Mouse (Mus musculus): ENCODE results near the gene Gstm7. TPM values are rescaled to one million over a fixed set of nuclear protein-coding genes. Genes with fewer than 3 reads are reported as not detected.
"Not testable (repeated sequence)": the region's sequence is repeated elsewhere in the genome, so short reads cannot be mapped to it uniquely, and the experiment has no call there.

The Gstm7 gene
- total RNA-seq (2021), result 52.8 and 70.5 TPM in 2 replicates
- long read RNA-seq, experiment 1, transcript Gstm7-201 (8 exons, 1,377 nt), result major isoform, 77 of 87 reads
- long read RNA-seq, experiment 1, partial matches to known transcripts, result 0 of 87 reads
- long read RNA-seq, experiment 1, other reads (novel, unspliced or antisense), result 10 of 87 reads
- long read RNA-seq, experiment 2, transcript Gstm7-201 (8 exons, 1,377 nt), result major isoform, 52 of 61 reads
- long read RNA-seq, experiment 2, partial matches to known transcripts, result 1 of 61 reads
- long read RNA-seq, experiment 2, other reads (novel, unspliced or antisense), result 8 of 61 reads

DNA sequence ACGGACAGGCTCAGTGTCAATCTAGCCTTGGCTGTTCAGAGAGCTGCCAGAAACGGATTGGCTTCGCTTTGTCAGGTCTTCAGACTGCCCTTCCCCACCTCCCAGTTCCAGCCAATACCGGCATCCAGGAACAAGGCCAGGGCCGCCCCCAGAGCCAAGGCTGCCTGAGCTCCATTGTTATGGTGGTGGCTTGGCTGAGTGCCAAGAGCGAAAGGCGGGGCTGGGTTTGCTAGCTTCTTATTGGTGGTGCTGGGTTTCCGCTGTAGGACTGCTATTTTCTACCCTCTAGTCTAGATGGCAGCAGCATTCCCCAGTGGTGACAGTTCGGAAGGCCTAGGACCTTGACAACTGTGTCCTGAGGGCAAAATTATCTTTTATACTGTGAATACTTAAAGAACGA lies at the start of gene Gstm7:
Gstm7 (minus strand) TSS at position 148 of the 400 bp plus-strand sequence.
- DNase-seq, result peak; percentile 99

DNA sequence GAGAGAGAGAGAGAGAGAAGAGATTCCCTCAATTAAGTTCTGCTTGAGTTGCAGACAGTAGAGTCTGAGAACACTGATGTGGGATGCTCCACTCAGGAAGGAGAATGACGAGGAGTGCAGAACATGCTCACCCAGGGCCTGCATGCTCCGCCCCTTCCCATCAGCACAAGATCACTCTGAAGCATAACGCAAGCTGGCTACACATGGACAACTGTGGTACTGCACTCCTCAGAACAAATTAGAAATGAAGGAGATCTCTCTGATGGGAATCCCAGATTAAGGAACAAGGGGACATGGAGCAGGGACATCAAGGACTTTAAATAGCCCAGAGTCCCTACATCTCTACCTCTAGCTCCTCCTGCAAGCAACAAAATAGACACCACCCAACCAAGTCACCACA lies 49.6 kb upstream of the Gstm7 start:
- DNase-seq, result no peak

DNA sequence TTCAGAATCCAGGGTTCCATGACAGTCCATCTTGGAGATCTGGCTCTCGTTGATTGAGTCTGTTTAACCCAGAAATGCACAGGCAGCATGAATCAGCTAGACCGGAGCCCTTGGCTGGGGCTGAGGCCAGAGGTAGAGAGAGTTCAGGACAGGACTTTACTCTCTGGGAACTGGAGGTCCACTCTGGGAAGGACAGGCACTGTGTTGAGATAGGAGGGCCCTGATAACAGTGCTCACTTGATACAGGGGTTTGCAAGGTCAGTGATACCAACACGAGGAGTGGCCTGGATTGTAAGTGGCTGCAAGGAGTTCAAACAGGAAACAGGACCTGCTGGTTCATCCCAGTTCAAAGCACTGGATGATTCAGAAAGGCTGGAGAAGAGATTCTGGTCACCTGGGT lies 46.1 kb upstream of the Gstm7 start:
- no peak for DNase-seq

DNA sequence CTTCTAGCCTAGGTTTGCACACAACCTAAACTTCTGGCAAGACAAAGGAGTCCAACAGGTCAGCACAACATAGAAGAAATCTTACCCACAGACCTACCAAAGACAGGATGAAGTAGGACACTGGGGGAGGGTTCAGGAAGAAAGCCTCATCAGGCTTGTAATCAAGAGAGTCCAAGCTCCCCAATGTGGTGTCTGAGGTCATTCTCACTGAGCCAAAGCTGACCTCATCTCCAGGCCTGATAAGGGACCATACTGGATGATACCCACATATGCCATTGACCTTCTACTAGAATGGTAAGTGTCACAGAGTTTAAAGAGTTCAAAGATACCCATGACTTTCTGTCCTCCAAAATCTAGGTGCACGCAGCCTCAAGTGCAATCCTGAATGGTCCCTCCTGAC lies 42.6 kb upstream of the Gstm7 start:
- no peak for DNase-seq

DNA sequence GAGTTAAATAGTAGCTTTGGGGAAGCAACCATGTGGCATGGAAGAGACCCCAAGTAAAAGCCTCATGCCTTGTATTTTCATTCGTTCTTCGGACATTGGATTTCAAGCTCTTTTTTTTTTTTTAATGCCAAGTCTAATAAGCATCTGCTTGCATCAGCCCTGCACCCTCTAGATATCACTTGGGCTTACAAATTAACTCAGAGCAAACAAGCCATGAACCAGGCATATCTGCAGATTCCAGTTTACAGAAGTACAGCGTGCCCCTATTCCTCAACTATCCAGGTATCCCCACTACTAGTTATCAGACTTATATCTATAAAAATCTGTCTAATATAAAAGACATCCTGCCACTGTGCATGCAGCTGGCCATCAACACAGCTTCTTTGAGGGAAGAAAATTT lies 40.5 kb upstream of the Gstm7 start:
- no peak for DNase-seq

DNA sequence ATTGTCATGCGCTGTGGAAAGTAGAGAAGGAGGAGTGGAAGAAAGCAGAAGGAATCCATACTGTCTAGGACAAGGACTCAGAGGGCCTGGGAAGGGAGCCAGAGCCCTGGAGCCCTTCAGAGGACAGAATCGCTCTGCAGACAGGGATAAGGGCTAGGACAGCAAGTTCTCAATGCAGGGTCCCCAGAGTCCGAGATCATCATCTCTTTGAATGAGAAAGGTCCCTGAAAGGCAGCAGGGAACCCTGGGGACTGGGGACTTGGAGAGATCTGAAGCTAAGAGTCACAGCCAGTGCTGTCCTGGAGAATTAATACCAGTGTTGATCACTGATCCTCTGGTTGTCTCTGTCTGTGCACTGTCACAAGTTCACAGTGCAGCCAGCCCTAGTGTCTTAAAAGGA lies 39.5 kb upstream of the Gstm7 start:
- DNase-seq, result not testable (repeated sequence)

DNA sequence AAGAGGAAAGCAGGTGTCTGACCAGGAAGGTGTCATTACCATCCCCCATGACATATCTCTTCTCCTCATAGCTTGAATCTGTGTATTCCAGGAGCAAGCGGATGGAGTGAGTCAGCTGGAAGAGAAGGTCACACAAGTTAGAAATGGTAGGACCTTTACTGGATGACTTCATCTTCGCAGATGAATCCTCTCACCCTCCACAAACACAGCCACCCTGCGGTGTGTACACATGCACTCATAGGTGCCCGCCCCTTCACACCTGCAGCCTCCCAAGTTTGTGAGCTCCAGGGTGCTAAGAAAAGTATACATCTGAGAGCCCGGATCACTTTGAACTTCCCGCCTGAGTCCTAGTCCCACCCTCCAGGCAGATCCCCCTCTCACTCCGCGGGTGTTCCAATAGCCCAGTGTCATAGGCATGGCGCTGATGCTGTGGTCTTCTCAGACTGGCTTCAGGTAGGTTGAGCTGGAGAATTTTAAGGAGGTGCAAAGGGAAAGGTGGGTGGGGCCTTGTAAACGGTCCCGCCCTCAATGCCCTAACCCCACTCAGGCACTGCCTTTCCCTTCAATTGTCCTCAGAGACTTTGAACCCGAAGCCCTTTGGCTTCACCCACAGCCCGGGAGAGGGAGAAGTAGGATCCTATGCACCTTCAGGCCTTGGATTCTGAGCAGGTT lies 37.2 kb upstream of the Gstm7 start, which contains the start of gene Gstm3:
Gstm3 (minus strand) TSS at position 560 of the 672 bp plus-strand sequence.
- DNase-seq, result peak; percentile 32

DNA sequence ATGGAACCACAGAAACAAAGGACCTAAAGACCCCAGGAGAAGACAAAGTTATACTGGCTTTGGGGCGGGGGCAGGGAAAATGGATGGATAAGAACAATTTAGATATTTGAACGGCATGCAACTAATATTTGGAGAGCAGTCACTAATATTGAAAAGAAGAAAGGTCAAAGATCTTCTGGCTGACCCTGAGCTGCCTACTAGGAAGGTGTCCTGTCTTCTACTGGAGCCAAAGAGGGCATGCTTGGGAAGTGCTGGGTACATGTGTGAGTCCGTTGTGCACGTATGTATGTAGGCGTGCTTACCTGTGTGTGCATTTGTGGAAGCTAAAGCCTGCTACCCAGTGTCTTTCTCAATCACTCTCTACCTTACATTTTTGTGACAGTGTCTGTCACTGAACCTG lies 35.0 kb upstream of the Gstm7 start:
- DNase-seq, result no peak

DNA sequence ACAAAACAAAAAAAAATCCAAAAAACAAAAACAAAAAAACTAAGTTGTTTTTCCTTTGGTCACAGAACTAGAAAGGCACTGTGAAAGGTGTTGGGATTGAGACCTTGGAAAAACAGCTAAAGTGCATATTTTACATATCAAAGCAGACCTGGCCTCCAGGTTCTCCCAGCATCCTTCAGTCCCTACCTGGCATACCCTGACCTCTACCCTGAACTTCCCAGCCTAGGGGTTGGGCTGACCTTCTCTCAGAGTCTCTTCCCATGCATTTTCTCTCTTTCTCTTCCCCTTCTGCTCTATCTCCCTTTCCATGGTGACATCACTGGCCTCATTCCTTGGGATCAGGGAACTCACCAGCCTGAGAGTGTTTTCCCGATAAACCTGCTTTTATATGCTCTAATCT lies 34.0 kb upstream of the Gstm7 start:
- DNase-seq, result no peak

DNA sequence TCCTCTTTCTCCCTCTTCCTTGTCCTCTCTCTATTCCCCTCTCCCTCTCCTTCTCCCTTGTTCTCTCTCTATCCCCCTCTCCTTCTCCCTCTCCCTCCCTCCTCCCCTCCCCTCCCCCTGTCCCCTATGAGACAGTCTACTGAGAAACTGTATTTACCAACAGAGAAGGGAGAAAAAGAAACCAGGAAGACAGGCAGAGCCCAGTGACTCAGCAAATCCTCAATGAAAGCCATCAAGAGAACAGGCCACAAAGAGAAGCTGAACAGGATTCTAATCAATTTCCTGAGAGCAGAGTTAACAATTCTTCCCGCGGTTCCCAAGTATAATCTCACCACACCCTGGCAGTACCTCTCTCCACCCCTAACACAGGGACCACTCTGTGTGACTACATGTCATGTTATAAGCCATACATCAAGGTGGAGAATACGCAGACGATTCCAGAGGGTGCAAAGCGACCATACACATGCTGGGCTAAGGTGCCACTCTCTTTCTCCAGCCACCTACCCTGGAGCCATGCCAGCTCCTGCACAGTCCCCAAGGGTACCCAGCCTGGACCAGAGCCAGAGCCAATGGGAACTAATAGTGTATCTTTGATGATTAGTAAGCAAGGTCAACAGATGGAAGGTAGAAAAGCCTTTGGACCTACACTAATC lies 33.2 kb upstream of the Gstm7 start:
- DNase-seq, result peak; percentile 15

DNA sequence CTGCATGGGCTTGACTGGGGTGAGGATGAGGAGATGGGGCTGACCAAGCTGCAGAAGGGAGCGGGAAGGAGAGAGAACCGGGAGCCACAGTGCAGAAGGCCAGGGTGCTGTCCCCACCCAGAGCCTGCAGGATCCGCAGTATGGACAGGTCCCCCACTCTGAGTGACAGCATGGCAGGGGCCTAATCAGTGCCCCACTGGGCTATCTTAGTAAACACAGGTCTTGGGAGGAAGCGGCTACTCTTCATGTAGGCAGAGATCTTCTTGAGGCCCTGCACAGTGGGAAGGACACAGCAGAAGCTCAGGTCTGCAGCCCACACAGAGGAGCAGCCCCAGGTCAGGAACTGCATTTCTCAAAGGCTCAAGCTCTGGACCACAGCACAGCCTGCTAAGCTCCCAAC lies 32.4 kb upstream of the Gstm7 start:
- DNase-seq, result no peak

DNA sequence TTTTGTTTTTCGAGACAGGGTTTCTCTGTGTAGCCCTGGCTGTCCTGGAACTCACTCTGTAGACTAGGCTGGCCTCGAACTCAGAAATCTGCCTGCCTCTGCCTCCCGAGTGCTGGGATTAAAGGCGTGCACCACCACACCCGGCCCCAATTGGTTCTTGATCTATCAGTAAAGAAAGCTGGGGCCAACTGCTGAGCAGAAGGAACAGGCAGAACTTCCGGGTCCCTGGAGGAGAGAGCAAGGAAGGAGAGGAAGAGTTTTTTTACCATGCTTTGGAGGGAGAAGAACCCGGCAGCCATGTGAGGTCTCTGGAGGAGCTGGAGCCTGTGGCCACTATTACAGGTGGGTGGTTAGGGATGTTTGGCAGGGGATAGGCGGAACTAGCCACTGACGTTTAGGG lies 23.6 kb upstream of the Gstm7 start:
- DNase-seq, result not testable (repeated sequence)

DNA sequence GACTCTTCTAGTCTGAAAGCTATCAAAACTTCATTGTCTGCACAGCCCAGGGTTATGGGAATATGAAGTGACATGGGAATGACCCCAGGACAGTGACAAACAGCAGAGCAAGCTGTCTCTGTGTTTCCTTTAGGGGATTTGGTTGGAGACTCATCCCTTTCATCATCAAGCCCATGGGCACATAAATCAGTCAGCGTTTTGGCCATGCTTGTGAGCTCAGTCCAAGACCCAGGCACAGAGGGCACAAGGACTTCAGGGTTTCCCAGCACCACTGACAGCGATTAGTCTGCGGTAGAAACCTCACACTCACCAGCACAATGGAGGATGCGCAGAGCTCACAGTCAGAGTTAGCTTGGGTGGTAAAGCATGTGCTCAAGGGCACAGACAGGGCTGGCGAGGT lies 22.3 kb upstream of the Gstm7 start:
- DNase-seq, result peak; percentile 64

DNA sequence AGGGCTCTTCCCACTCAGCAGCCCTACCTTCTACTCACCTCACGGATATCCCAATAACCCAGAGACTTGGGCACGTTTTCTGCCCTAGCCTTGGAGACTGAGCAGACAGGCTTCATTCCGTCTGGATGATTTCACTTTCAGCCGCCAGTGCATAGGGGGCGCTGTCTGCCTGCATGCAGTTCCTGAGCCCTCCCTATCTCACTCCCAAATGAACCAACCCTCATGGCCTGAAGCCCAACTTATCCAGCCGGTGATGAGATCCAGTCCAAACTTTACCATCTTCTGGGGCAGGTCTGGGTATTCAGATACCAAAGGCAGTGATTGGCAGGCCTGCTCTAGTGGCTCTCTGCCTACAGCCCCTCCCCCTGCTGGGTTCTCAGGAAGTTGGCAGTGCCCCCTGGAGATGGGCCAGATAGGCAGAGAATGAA lies 21.7 kb upstream of the Gstm7 start:
- peak; percentile 93 for DNase-seq

DNA sequence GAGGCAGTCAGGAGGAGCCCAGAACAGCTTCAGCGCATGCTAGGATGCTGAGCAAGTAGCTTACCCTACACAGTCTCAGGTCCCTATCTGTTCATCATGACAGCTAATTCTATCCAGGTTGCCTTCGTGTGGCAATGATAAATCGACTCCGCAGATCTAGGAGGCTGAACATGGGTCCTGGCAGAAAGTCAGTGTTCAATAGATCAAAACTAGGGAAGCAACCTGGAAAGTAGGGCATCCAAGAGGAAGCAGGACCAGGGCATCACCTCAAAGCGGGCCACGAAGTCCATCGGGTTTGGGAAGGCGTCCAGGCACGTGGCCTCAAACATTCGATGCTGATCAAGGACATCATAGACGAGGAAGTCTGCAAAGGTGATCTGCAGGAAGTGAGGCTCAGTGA lies 18.9 kb upstream of the Gstm7 start:
- no peak for DNase-seq

DNA sequence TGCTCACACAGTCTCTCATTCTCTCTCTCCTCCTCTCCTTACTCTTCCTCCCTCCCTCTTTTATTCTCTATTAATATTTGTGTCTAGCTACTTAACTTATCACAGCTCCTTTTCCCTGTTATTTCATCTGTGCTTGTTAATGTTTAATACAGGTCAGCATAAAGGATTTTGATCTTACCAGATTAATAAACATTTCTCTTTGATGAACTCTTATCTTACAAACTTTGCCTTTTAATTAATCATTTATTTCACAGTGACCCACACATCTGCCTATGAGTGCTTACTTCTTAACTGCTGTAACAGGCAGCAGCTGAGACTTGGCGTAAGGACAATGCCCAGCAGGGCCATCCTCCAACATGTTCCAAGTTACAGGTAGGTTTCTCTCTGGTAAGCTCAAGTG lies 17.8 kb upstream of the Gstm7 start:
- not testable (repeated sequence) for DNase-seq

DNA sequence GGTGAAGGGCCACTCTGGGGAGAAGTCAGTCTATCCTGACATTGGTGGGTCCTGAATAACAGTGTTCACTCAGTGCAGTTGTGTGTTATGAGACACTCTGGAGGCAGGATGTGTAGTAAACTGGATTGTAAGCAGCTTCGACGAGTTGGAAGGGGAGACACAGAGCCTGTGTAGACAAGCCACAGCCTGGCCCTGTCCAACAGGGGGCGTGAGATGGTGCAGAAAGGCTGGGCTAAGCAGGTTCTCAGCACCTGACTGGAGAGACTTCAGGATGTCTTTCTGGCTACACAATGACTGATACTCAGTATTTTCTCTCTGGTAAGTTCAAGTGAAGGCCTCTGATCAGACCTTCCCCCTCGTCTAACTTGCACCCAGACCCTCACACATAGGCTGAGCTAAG lies 14.1 kb upstream of the Gstm7 start:
- no peak for DNase-seq

DNA sequence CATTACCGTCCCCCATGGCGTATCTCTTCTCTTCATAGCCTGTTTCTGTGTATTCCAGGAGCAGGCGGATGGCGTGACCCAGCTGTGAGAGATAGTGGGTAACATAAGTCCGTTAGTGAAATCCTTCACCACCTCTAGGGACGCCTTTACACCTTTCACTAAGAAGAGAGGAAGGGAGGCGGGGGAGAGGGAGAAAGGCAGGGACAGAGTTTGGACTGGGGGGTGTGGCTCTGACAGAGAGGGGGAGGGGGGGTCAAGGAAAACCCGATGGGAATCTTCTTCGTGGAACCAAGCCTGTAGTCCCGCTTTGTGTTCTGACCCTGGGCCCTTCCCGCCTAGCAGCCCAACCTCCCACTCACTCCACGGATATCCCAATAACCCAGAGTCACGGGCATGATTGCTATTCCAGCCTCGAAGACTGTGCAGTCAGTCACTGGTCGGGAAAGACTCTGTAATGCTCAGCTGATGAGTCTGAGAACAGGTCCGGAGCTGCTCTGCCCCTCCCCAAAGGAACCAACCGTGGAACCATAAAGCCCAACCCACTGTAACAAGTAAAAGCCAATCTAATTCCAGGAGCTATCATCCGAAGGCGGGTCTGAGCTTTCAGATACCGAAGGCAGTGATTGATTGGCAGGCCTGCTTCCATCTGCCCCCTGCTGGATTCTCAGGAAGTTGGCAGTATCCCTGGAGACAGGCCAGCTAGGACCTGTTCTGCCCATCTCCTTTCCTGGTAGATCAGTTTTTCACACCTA lies 11.8 kb upstream of the Gstm7 start, which contains the start of gene Gstm6:
Gstm6 (minus strand) TSS at position 511 of the 752 bp plus-strand sequence.
- DNase-seq, result peak; percentile 53

DNA sequence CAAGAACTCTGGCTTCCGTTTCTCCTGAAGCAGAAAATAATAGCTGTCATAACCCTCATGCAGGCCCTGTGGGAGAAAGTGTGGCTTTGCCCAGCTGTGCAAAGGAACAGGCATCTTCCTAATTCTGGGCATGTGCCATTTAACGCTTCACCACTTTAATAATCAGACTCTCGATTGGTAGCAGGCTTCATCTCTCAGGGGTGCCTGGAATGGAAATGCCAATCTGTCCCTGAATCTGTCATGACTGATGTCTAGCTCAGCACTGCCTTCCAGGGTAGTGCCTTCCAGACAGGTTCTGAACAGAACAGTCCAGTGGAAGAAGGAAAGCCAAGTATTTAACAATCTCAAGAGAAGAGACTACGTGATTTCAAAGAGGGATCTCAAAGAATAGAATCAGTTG lies 9.6 kb upstream of the Gstm7 start:
- DNase-seq, result no peak

DNA sequence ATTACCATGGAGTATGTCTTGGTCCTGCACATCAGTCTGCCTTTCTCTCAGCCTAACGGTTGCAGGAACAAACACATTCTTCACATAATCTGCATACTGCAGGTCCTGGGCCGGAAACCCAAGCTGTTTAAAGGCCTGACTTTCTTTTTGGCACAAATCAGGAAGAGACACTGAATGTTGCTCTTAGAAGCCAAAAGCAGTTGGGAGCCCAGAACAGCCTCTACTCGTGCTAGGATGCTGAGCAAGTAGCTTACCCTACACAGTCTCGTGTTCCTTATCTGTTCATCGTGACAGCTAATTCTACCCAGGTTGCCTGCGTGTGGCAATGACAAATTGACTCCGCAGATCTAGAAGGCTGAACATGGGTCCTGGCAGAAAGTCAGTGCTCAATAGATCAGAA lies 8.9 kb upstream of the Gstm7 start:
- no peak for DNase-seq

DNA sequence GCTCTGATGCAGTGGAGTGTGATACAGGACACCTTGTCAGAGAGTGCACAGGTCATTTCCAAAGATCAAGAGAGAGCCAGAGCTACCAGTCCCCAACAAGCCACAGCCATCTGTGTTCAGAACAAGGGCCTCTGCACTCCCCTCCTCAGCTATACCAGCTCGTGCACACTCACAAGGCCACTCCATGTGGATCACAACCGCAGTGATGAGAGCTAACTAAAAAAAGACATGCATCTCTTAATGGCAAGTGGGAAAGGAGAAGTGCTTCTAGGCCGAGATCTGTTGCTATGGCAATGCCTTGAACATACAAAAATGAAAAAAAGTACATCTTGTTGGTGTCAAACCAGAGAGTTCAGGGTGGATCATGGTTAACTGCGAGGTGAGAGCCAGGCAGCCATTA lies 8.2 kb upstream of the Gstm7 start:
- DNase-seq, result no peak

DNA sequence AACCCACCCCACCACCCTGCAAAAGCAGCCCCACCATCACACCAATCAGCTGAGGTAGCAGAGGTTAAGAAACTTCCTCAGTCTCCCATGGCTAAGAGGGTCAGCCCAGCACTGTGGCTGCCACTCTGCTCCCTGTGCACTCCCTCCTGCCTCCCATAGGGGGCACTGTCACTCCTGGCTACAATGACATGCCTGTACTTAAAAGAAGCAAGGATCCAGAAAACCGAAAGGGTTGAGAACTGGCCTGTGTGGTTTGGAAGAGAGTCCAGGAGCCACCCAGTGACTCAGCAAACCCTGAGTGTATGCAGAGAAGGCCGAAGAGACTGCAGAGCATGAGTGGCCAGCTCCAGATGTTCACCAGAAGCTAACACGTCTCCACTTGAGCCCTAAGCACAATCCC lies 7.8 kb upstream of the Gstm7 start:
- peak; percentile 87 for DNase-seq

DNA sequence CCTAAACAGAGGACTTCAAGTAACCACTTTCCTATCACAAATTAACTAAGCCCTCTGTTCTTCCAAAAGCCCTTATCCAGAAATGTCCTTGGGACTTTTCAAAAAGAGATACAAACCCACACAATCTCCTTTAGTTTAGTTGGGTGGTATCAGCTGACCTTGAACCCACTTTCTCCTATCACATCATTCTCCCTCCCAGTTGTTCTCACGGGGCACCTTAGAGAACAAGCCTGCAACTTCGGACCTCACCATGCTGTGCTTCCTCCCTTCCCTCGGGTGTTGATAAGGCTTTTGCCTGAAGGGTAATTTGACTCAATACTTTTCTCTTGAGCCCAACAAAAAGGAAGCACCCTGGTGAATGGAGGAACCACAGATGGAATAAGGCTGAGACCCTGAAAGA lies 4.3 kb upstream of the Gstm7 start:
- DNase-seq, result no peak

All from adrenal gland, postnatal 14 days (tissue).